Mouse (Mus musculus): ENCODE measurements at regions not wholly inside any gene's neighbourhood (a gene's known extent, or its start where the extent isn't known, plus 50 kb on each side); places are given as distances from the start of the nearest gene placed in this dataset.

DNA sequence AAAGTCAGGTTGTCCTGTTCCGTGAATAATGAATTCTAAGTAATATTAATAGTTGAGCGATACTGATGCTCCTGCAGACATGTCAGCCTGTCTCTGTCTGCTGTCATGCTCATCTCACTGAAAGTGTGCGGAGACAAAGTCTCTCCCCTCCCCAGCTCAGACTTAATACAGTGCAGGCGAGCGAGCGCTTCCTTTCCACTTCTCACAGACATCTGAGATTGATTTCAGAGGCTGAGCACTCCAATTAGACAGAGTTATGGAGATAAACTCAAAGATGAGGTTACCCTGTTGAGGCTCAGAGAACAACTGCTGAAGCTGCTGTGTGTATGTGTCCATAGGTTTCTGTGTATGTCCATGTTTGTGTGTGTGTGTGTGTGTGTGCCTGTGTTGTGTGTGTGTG, 668.7 kb upstream of the 3110018I06Rik start:
- no peak for DNase-seq

DNA sequence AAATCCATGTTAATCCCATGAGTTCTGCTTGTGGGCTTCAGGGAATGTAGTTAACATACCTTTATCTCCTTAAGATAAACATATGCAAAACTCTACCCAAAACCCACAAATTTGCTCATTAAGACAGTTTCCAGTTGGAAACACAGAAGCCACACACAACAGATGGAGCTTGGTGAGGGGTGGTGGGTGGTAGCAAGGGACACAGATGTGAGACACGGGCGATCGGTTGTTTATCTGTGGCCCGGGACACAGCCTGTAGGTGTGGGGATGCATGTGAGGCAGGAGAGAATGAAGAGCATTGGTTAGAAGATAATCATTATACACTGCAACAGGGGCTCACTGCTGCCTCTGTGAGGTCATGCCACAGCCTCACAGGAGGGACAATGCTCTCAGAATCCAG, 666.1 kb upstream of the 3110018I06Rik start:
- no peak for DNase-seq

DNA sequence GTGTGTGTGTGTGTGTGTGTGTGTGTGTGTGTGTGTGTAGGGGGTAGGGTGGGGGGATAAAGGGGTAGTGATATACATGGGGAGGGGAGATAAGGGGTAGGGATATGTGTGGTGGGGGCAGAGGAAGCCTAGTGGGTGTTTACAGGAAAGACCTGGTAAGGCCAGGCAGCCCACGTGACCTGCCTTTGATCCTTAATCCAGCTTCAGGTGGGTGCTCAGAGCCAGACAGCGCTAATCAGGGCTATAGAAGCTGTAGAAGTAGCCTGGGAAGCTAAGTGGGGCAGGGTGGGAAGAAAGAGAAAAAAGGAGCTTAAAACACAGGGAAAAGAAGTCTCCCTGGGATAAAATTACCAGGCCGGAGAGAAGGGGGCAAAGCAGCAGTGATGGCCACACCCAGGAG, 659.9 kb upstream of the 3110018I06Rik start:
- DNase-seq, result no peak

DNA sequence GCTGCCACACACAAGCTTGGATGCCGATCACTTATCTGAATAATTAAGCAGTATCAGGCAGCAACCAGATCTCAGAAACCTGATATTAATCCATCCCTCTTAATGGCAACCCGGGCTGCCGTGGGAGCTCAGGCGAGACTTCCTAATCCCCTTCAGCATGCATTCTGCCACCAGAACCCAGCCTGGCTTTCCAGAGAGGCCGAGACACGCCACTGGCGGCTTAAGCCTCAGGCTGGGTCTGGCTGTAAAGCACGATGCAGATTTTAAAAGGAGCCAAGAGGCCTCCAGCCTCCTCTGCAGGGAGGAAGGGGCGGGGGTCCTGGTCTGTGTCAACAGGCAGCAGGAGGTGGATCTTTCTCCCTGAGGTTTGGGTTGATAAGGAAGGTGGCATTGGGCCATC, 659.1 kb upstream of the 3110018I06Rik start:
- DNase-seq, result no peak

DNA sequence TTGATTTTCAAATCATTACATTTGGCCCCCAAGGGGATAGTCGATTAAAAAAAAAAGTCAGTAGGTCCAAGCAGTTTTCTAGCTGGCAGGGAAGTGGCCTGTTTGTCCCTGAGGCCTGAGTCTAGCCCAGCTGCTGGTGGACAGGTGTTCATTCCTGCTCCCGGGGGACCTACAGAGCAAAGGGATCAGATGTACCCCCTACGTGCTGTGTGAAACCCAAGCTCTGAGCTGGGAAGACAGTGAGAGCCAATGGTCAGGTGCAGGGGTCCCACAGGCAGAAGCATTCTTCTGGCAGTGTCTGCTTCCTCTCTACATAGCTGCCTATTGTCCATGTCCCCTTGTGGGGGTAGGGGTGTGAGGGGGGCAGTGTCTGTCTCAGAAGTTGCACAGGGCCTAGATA, 653.2 kb upstream of the 3110018I06Rik start:
- no peak for DNase-seq

DNA sequence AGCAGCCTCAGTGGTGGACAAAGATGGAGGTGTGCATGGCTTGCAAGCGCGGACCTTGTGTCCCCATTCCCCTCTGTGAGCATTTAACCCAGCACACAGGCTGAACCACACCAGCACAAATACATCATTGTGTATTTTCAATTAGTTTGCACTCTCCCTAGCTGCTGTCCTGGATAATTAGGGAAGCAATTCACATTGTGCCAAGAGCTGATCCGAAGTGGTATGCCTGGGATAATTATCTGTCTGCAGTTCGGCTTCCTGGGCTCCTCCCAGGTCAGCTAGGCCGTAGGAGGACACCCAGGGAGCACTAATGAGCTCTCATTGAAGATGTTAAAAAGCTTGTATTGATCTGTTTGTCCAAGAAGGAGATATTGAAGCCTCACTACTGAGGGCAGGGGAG, 648.8 kb upstream of the 3110018I06Rik start:
- no peak for DNase-seq

DNA sequence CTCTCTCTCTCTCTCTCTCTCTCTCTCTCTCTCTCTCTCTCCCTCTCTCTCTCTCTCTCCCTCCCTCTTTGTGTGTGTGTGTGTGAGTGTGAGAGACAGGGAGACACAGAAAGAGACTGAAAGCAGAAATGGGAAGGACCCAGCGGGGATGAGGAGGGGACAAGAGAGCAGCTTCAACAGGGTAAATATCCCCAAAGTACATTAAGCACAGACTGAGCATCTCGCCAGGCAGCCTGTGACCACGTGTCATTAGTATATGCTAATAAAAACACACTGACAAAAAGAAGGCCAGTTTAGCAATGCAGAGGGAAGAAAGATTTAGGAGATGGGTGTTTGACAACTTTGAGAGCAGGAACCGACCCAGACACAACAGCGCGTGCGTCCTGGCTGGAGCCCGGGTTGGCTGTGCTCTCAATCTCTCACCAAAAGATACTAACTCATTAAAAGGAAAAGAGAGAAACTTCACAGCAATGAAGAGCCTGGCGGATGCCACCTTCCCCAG, 648.2 kb upstream of the 3110018I06Rik start:
- DNase-seq, result no peak

DNA sequence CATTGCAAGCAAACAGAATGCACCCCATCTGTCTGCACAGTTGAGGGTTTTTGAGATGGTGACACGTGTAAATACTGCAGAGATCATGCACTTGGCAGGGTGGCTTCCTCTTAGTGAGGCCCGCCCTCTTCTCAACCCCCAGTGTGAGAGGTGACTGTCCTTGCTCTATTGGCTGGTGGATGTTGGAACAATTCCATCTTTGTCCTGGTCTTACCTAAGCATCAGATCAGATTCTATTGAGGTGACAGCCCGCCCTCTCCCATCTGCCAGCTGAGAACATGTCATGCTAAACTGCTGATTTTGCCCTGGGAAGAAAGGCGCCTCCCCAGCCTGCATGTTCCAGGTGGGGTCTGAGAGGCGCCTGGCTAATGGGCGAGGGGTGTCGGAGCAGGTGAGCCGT, 646.4 kb upstream of the 3110018I06Rik start:
- no peak for DNase-seq

DNA sequence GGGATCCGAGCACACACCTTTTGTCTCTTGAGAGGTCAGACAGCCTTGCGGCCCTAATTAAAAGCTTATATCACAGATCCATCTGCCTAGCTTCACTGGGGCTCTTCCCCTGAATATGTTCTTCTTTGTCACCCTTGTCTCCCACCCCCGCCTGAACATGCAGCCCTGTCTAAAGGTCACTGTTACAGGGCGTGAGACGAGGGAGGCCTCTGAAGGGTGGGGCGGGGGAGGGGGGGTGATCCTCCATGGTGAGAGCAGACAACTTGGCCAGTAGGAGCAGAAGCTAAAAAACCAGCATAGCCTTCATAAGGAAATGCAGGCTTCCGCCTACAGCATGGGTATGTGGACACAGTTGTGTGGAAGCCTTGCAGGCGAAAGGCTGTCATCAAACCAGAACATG, 646.0 kb upstream of the 3110018I06Rik start:
- DNase-seq, result no peak

DNA sequence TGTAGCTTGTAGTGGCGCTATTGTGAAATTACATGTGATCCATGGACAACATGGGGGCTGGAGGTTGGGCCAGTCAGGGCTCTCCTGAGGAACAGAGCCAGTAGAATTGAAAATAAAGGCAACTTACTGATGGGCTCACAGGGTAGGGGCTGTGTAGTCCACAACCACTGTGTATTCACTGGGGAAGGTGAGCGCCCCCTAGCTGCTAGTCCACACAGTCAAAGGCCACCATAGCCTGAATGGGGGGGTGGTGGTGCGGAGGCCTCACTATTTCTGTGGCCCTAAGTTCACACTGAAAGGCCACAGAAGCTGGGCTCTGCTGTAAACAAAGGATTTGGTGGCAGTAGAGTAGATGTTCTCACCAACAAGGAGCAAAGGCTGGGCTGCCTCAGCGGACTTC, 636.8 kb upstream of the 3110018I06Rik start:
- DNase-seq, result no peak

DNA sequence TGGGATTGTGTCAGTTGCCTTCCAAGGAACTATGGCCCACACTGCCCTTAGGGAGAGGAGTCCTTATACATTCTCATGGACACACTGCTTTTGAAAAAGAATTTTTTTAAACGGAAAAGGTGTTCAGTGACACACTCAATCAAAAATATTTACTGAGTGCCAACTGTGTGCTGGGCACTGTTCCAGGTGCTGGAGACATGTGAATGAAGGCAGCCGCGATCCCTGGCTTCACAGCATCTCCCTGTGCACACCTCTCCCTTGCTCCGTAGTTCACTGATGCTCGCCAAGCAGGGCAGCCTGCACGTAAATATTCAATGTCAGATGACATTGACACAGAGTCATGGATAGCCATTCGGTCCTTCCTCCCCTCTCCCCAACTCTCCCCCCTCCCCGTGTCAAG, 635.7 kb upstream of the 3110018I06Rik start:
- DNase-seq, result no peak

DNA sequence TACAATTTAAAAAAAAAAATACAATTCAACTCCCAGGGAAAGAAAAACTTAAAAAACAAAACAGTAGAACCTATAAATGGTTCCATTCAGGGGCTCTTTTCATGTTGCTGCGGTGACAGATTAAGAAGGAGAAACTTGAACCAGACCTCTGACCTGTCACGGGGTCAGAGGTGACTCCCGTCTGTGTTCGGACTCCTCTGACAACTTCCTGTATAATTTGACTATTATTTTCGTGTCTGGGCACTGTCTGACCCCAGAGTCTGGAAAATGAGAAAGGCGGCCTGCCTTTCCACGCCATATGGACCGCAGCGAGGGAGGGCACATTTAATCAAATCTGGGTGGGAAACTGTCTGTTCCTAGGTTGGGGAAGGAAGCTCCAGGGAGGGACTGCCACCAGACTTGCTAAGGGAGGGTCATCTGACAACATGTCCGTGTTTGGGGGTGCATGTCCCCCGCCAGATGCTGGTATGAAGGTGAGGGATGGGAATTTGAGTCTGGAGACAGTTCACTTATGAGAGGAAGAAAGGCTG, 634.7 kb upstream of the 3110018I06Rik start:
- DNase-seq, result no peak

DNA sequence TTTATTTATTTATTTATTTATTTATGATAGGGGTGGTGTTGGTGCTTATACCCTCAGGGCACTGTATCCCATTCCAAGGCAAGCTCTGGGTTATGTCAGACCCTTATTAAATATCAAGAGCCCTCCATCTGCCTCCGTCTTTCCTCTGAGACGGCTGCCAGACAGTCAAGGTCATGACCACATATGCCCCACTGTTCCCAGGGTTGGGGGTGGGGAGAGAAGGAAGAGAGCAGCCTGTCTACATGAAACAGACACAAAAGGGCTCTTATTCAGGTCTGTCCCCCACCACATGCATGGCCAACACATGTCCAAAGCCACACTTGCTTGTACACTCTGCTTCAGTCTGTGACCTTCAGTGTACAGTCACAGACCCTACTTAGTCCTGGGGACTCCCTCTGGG, 632.9 kb upstream of the 3110018I06Rik start:
- no peak for DNase-seq

DNA sequence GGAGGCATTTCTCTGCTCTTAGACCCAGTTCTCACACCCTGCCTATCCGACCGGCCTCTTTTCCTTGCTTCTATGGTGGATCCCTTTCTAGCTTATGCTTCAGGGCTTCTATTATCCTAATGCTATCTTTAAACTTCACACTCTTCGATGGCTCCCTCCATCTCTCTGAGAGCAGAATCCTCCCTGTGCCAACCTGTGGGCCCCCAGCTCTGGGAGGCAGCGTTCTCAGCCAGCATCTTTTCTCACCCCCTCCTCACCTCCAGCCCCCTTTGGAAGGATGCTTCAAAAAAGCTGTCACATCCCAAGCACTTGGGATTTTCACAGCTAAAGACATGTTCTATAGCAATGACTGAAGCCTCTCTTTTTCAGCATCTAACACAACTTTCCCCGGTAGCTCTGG, 626.8 kb upstream of the 3110018I06Rik start:
- no peak for DNase-seq

DNA sequence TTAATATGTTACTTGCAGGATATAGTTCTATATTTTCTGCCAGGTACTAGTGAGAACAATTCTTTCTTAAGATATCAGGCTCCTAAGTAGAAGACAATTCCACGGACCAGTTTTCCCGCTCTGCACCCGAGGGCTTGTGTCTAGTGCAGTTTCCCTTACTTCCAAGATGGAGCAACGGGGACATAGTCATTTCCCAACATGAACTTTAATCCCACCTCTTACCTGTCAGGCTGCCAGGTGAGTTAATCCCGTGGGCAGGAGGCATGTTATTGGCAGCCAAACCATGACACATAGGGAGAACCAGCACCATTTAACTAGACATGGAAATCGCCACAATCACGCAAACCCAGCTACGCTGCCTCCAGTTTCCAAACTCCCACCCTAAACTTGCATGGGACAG, 624.4 kb upstream of the 3110018I06Rik start:
- no peak for DNase-seq

DNA sequence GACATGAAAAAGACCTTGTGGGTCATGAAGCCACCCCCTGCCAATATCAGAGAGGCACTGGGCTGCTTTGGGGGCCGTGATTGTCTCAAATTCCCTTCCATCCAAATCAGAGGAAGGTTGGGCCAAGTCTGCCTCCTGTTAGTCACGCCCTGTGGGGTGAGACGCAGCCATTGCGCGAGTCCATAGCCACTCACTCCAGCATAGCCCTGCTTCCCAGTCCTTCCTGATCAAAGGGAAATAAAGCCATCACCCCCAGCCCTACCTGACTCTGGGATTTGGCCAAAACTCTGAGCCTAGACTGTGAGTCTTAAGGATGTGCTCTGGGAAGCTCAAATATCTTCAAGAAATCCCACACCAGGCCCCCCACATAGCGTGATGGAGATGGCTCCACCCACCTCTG, 620.4 kb upstream of the 3110018I06Rik start:
- no peak for DNase-seq

DNA sequence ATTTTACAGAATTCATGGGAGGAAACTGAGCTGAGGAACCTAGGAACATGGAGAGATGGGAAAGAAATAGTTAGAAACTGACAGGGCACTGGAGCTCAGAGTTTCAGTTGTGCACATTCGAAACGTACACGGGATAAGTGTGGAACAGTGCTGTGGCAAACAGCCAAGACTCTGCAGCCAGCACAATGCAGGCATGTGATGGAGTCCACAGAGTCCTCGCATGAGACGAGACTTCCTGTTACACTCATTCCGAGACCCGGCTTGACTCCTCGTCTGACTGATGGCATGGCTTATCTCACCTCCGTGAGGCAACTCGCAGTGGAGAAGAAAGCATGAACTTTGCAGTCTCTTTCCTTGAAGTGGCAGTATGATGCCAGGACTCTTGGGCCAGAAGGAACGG, 617.0 kb upstream of the 3110018I06Rik start:
- no peak for DNase-seq

DNA sequence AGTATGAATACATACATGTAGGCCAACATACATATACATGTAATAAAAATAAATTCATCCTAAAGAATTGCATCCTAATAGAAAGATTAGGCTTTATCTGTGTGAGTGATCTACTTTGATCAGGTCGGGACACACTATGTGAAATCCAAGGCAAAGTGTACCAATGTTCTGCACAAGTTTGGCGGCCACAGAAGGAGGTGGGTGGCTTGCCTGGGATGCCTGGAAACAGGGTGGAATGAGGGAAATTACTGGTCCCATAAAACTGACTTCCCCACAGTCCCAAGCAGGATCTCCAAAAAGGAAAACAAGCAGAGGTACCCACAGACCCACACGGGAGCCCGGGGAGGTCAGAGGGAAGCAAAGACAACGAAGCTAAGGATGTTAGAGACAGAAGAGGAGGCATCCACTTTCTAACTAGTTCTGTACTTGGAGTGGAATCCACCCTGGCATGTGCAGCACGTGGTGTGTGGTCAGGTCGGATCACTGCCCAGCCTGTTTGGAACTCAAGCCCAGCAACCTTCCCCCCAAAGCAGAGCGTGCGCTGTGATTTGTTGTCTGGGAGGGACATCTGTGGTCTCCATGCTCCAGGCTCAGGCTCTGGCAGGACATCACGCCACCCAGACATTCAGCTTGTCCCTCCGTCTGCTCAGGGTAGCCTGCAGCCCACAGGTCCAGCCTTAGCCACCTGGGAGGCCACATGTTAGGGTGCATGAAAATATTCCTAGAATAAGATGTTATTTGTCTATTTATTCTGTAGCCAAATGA, 615.3 kb upstream of the 3110018I06Rik start:
- DNase-seq, result no peak

DNA sequence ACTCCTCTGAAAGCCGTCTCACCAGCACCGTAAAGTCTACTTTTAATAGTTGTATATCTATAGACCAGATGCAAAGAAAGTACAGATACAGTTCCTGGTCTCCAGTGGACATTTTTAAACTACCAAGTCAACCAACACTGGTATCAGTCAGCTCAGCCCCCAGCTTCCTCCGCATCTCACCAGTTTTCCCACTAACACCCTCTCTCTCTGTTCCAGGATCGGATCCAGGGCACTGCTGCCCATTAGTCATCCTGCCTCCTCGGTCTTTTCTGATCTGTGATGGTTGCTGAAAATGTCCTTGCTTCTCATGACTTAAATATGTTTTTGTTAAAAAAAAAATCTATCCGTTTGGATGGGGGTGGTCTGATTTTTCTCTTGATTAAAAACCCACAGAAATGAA, 598.1 kb upstream of the 3110018I06Rik start:
- no peak for DNase-seq

DNA sequence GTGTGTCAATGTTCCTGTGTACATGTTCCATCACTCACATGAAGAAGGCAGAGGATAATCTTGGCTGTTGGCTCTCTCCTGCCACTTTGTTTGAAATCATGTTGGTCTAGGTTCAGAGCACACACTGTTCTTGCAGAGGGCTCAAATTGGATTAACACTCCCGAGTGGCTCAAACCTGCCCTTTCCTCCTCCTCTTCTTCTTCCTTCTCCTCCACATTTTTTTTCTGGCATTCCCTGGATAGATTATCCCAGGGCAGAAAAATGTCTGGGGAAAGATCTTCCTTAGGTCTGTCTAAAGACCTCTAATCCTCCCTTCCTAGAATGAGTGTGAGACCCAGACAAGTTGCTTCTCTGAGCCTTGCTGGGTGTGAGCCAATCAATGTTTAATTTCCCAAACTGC, 594.4 kb upstream of the 3110018I06Rik start:
- no peak for DNase-seq

DNA sequence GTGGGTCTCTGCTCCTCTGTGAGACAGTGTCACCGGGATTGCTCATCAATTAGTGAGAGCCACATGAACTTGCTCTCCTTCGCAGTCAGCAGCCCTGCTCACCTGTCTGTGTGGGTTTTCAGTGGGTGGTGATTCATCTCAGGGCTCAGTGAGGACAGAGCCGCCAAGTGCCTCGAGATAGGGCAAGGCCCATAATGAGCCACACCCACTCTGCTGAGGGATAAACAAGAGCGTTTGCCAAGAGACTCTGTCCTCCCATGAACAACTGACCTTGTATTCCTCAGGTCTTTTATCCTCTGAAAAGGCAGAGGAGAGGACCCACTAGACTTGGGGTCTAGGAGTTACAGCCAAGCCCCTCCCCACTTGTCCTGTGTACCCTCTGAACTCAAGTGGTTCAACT, 584.2 kb upstream of the 3110018I06Rik start:
- DNase-seq, result no peak

DNA sequence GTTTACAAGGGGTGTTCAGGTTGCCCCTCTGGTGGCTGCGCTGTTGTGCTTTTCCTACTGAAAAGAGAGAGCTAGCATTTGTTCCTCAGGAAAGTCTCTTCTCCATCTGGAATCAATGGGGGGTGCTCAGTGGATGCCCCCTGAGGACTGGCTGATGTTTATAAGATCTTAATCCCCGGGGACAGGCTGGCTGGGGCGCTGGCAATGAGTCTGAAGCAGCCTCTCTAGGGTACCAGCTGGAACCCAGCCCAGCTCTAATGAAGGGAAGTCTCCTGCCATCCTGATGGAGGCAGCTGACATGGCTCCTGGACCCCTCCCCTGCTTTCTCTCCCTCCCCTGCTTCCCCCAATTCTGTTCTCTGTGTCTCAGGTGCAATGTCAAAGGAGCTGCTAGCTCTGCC, 575.6 kb upstream of the 3110018I06Rik start:
- DNase-seq, result no peak

DNA sequence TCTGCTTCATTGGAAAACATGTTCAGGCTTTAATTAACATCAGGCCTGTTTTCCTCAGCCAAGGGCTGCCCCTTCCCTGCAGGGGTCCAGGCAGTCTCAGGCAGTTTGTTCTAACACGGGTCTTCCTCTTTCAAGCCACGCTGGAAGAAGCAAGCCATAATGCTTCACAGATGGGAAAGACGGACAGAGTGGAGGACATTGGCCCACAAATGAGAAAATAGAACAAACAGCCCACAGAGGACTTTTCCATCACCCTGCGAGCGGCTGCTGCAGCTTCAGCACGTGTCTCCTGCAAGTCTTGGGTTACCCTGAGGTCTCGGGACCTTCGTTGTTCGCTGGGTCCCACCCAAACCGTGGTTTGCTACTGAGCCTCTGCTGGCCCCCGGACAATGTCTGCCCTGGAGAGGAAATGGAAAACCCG, 565.9 kb upstream of the 3110018I06Rik start:
- DNase-seq, result no peak

DNA sequence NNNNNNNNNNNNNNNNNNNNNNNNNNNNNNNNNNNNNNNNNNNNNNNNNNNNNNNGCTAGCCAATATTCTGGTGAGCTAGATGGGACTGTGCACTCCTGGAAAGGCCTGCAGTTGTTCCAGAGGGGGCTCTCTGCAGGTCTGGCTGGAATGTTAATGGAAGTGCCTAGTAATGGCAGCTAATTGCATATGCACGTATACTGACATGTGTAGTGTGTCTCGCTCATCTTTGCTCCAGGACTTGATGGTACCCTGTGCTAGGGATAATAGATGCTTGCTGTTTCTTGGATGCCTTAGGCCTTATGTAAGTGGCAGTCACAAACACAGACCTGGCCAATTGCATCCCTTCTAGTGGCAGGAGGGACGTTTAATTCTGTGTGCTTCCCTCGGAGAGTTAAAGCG, 560.0 kb upstream of the 3110018I06Rik start:
- DNase-seq, result no peak

DNA sequence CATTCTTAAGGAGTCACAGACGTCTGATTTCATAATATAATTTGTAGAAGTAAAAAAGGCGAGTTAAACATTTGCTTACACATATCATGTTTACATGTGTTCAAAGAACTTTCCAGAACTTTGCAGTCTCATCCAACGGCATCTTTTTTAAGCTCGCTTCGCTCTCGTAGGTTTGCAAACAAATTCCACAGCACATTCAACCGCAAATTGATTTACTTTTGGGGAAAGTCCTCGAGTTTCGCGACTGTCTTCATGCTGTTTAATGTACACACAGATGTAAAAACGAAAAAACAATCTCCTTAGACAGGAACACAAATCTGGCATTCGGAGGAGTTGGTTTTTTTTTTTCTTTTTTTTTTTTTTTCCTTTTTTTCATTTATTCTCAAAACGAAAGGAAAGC, 559.3 kb upstream of the 3110018I06Rik start:
- no peak for DNase-seq
